ENCODE assay signal across 18 mouse cellular contexts in the genomic region with DNA sequence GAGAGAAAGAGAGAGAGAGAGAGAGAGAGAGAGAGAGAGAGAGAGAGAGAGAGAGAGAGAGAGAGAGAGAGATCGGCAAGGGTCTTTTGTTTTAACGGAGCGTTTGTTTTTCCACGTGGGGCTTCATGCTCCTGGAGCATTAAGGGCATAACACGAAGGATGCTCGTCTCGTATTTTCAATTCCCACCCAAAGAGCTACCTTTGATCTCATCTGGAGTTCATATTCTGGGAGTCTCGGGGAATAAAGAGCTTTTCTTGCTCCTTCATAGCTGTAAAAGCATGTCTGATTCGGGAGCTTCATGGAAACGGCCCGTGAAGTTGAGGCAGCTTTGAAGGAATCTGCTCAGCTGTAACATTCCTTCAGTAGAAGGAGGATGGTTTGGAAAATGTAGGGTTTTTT.
DNase-seq lines count a peak whose midpoint lies in the region; ATAC-seq and TF ChIP-seq lines count a peak whose summit lies in the region.
"Had no signal": no experiment of that assay in that cellular context is flagged by ENCODE, and none has a peak within 500 bp of the region (broad histone marks: within the 10 kb centered on the region; RNA-seq: fewer than 3 reads in every experiment).

No protein-coding gene starts in this region.

- DNase-seq in embryo, embryonic 10.5 days (ENCODE audit: low spot score), result peak; percentile 27
- DNase-seq in embryo, embryonic 10 days (ENCODE audit: low spot score), result no peak
- DNase-seq in limb, embryonic 10.5 days (ENCODE audit: low spot score), result no peak
- DNase-seq in limb, embryonic 14.5 days (ENCODE audit: low spot score), result no peak
- DNase-seq in cerebellum, postnatal 4 days (ENCODE audit: low spot score in 2 of 2), result no peak
- DNase-seq in frontal cortex, postnatal 25 days (ENCODE audit: low spot score in 2 of 2), result no peak
- DNase-seq: cerebellum, postnatal 10 days; liver, embryonic 13.5 days; right cerebral cortex, adult 18-20 months had no signal

- H3K36me3 ChIP-seq in limb, embryonic 13.5 days, result no peaks in the 10 kb centered on the region
- H3K36me3 ChIP-seq in limb, embryonic 10.5 days, result no peaks in the 10 kb centered on the region
- H3K36me3 ChIP-seq in embryonic facial prominence, embryonic 13.5 days, result no peaks in the 10 kb centered on the region
- H3K36me3 ChIP-seq in limb, embryonic 14.5 days (ENCODE audit: control insufficient read depth, insufficient read depth, low read length), result no peaks in the 10 kb centered on the region
- H3K36me3 ChIP-seq: G1E; heart, embryonic 12.5 days; liver, embryonic 13.5 days; lung, embryonic 15.5 days; stomach, embryonic 15.5 days had no signal

- no peak overlapping the region for H3K4me3 ChIP-seq in limb, embryonic 13.5 days
- H3K4me3 ChIP-seq in limb, embryonic 10.5 days, result no peak overlapping the region
- no peak overlapping the region for H3K4me3 ChIP-seq in embryonic facial prominence, embryonic 13.5 days
- H3K4me3 ChIP-seq in limb, embryonic 14.5 days (replicated peaks; ENCODE audit: low read length), result no peak overlapping the region
- H3K4me3 ChIP-seq: heart, embryonic 12.5 days; liver, embryonic 13.5 days; lung, embryonic 15.5 days; stomach, embryonic 15.5 days had no signal

- H3K4me2 ChIP-seq in limb, embryonic 13.5 days (replicated peaks), result peak overlapping the region; percentile 36
- H3K4me2 ChIP-seq in embryonic facial prominence, embryonic 13.5 days, result peak overlapping the region; percentile 43
- peak overlapping the region; percentile 0; the same call in 1 of the 2 replicates for H3K4me2 ChIP-seq in limb, embryonic 14.5 days (replicated peaks; ENCODE audit: low read depth, low read length, severe bottlenecking)
- H3K4me2 ChIP-seq: heart, embryonic 12.5 days; liver, embryonic 13.5 days; lung, embryonic 15.5 days; stomach, embryonic 15.5 days had no signal

- TF ChIP-seq POLR2A in limb, embryonic 14.5 days (IDR thresholded peaks at IDR 0.05; ENCODE audit: borderline replicate concordance, extremely low read depth, insufficient read depth, insufficient read length), result no peak

- ATAC-seq in limb, embryonic 13.5 days (ENCODE audit: low FRiP score, low read depth), result no peak
- ATAC-seq in embryonic facial prominence, embryonic 13.5 days (ENCODE audit: insufficient number of reproducible peaks, insufficient read depth, low FRiP score, low TSS enrichment, low read depth), result no peak
- no peak for ATAC-seq in limb, embryonic 14.5 days (ENCODE audit: low FRiP score, low read depth)
- ATAC-seq: CD4-positive, CD25-positive, alpha-beta regulatory T cell, adult 4 months; intestine, embryonic 16.5 days had no signal

- no peak overlapping the region for H3K27ac ChIP-seq in limb, embryonic 13.5 days
- no peak overlapping the region for H3K27ac ChIP-seq in limb, embryonic 10.5 days
- H3K27ac ChIP-seq in embryonic facial prominence, embryonic 13.5 days, result peak overlapping the region; percentile 22; the same call in 1 of the 2 replicates
- H3K27ac ChIP-seq in limb, embryonic 14.5 days (replicated peaks; ENCODE audit: low read depth, low read length), result no peak overlapping the region
- H3K27ac ChIP-seq: liver, embryonic 13.5 days; lung, embryonic 15.5 days; macrophage; stomach, embryonic 15.5 days had no signal

- H3K9me3 ChIP-seq in limb, embryonic 13.5 days, result no peaks in the 10 kb centered on the region; the same call in 1 of the 2 replicates
- H3K9me3 ChIP-seq in limb, embryonic 10.5 days (replicated peaks), result no peaks in the 10 kb centered on the region
- H3K9me3 ChIP-seq in embryonic facial prominence, embryonic 13.5 days, result no peaks in the 10 kb centered on the region
- H3K9me3 ChIP-seq in limb, embryonic 14.5 days (ENCODE audit: control insufficient read depth, low read length), result no peaks in the 10 kb centered on the region
- H3K9me3 ChIP-seq: G1E; liver, embryonic 13.5 days; lung, embryonic 15.5 days; stomach, embryonic 15.5 days had no signal

- 21% methylated on average over 11 of the region's 11 CpGs for WGBS in limb, embryonic 13.5 days
- WGBS in limb, embryonic 10.5 days, result 66% methylated on average over 11 of the region's 11 CpGs
- WGBS in embryonic facial prominence, embryonic 13.5 days, result 8% methylated on average over 11 of the region's 11 CpGs
- WGBS in limb, embryonic 14.5 days, result 16% methylated on average over 11 of the region's 11 CpGs

- H3K9ac ChIP-seq in limb, embryonic 13.5 days, result no peak overlapping the region
- H3K9ac ChIP-seq in embryonic facial prominence, embryonic 13.5 days, result peak overlapping the region; percentile 21; the same call in 1 of the 2 replicates
- H3K9ac ChIP-seq in limb, embryonic 14.5 days (ENCODE audit: low read depth, low read length, severe bottlenecking), result no peak overlapping the region
- H3K9ac ChIP-seq: heart, embryonic 12.5 days; liver, embryonic 13.5 days; lung, embryonic 15.5 days; stomach, embryonic 15.5 days had no signal

- H3K4me1 ChIP-seq in limb, embryonic 13.5 days, result 0 out of 2 replicates have a peak, but pooled peaks cover 11% of the 10 kb centered on the region
- H3K4me1 ChIP-seq in limb, embryonic 10.5 days, result peaks cover 7% of the 10 kb centered on the region; the same call in 1 of the 2 replicates
- peaks cover 15% of the 10 kb centered on the region for H3K4me1 ChIP-seq in embryonic facial prominence, embryonic 13.5 days
- H3K4me1 ChIP-seq in limb, embryonic 14.5 days (ENCODE audit: control insufficient read depth, insufficient read depth, low read length), result peaks cover 6% of the 10 kb centered on the region; the same call in 1 of the 2 replicates
- H3K4me1 ChIP-seq: heart, embryonic 12.5 days; liver, embryonic 13.5 days; lung, embryonic 15.5 days; stomach, embryonic 15.5 days had no signal

- no peaks in the 10 kb centered on the region for H3K27me3 ChIP-seq in limb, embryonic 13.5 days
- H3K27me3 ChIP-seq in limb, embryonic 10.5 days (ENCODE audit: low read depth, poor library complexity, severe bottlenecking), result no peaks in the 10 kb centered on the region
- H3K27me3 ChIP-seq in embryonic facial prominence, embryonic 13.5 days, result no peaks in the 10 kb centered on the region
- H3K27me3 ChIP-seq in limb, embryonic 14.5 days (ENCODE audit: control insufficient read depth, insufficient read depth, low read length), result no peaks in the 10 kb centered on the region
- H3K27me3 ChIP-seq: heart, embryonic 12.5 days; liver, embryonic 13.5 days; lung, embryonic 15.5 days; stomach, embryonic 15.5 days had no signal
